Mouse (Mus musculus): Measurements from ENCODE around the gene Rad18.

DNA sequence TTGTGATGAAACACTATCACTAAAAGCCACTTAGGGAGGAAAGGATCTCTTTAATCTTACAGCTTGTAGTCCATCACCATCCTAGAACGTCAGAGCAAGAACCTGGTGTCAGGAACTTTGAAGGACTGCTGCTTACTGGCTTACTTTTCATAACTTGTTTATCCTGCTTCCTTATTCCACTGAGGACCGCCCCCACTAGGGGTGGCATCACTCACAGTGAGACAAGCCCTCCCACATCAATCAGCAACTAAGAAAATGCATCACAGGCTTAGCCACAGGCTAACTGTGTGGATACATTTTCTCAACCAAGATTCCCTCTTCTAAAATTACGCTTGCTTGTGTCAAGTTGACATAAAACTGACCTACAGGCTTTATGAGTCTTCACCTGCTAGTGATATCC, 121.9 kb downstream of the Rad18 start:
- TF ChIP-seq CTCF (conservative IDR thresholded peaks at IDR 0.05; ENCODE audit: insufficient read depth, insufficient read length, low read depth, low read length) (no peak), POLR2A (IDR thresholded peaks at IDR 0.05; ENCODE audit: low read depth, low read length) (no peak)
